Mouse (Mus musculus) brown adipose tissue, adult 24 weeks (tissue): ENCODE measurements around the gene Pfas. TPM values are rescaled to one million over a fixed set of nuclear protein-coding genes. Genes with fewer than 3 reads are reported as not detected.
"Not testable (repeated sequence)": the region's sequence is repeated elsewhere in the genome, so short reads cannot be mapped to it uniquely, and the experiment has no call there.

Experiments
- H3K27ac ChIP-seq: fragments of 200-500 bp; replicated peaks from 2 replicates; pipeline ENCODE4 v1.5.1; 2012; ENCODE audit warnings: low read depth, mild to moderate bottlenecking, low read length
- H3K4me1 ChIP-seq: fragments of 200-500 bp; 2 replicates; pipeline ENCODE4 v1.6.1; 2012; ENCODE audit warnings: low read length, mixed read lengths; ENCODE audit not compliant: control insufficient read depth, insufficient read depth, insufficient read length
- H3K4me3 ChIP-seq: fragments of 200-500 bp; 2 replicates; pipeline ENCODE4 v1.5.1; 2012; ENCODE audit warnings: low read depth, mild to moderate bottlenecking, low read length, moderate library complexity; ENCODE audit not compliant: insufficient read depth
- polyA plus RNA-seq: library from polyadenylated mRNA; stranded (reverse); fragments of >200 nt; gene quantifications from 2 replicates; pipeline ENCODE4 v1.2.4, GENCODE M21; 2012; ENCODE audit not compliant: missing spikeins, insufficient read depth, insufficient read length

The Pfas gene
- polyA plus RNA-seq, 1 experiment: 7.8 TPM

GRCm38 (mm10) chr11:68946806-68947440 is 61.3 kb downstream of the Pfas start:
- no peak overlapping the region for H3K27ac ChIP-seq

GRCm38 (mm10) chr11:68946001-68946400 is 62.3 kb downstream of the Pfas start:
- Histone ChIP-seq H3K4me1 (no peaks in the 10 kb centered on the region), H3K27ac (no peak overlapping the region)

More at GRCm38 (mm10) chr11:68946806-68947440, 61.3 kb downstream of the Pfas start:
- Histone ChIP-seq H3K4me1 (no peaks in the 10 kb centered on the region), H3K4me3 (no peak overlapping the region)

GRCm38 (mm10) chr11:68945245-68945644 is 63.0 kb downstream of the Pfas start:
- Histone ChIP-seq H3K4me3 (no peak overlapping the region), H3K4me1 (peaks cover 4% of the 10 kb centered on the region; the same call in 1 of the 2 replicates), H3K27ac (no peak overlapping the region)

More at GRCm38 (mm10) chr11:68946001-68946400, 62.3 kb downstream of the Pfas start:
- no peak overlapping the region for H3K4me3 ChIP-seq

- Histone ChIP-seq H3K4me1 (peaks cover 4% of the 10 kb centered on the region; the same call in 1 of the 2 replicates), H3K27ac (no peak overlapping the region), H3K4me3 (no peak overlapping the region)
These were observed 65.5 kb downstream of the Pfas start for GRCm38 (mm10) chr11:68942731-68943130.

DNA sequence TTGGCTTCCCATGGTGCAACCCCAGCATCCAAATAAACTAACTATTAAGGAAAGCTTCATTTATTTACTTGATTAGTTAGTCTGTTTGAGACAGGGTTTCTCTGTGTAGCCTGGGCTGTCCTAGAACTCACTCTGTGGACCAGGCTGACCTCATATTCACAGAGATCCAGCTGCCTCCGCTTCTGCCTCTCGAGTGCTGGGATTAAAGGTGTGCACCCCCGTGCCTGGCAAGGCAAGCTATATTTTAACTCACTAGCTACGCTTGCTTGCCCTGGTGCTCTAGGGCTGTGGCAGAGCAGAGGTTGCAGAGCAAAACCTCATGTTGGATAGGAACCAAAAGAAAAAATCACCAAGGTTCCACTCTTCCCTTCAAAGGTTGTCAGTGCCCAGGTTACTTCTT is 67.7 kb downstream of the Pfas start:
- H3K4me1 ChIP-seq: peaks cover 4% of the 10 kb centered on the region; the same call in 1 of the 2 replicates
- no peak overlapping the region for H3K4me3 ChIP-seq
- H3K27ac ChIP-seq: no peak overlapping the region

- Histone ChIP-seq H3K4me3 (peak overlapping the region; percentile 62), H3K27ac (peak overlapping the region; percentile 57), H3K4me1 (peaks cover 4% of the 10 kb centered on the region; the same call in 1 of the 2 replicates)
These were observed 68.6 kb downstream of the Pfas start for GRCm38 (mm10) chr11:68939451-68940304.

DNA sequence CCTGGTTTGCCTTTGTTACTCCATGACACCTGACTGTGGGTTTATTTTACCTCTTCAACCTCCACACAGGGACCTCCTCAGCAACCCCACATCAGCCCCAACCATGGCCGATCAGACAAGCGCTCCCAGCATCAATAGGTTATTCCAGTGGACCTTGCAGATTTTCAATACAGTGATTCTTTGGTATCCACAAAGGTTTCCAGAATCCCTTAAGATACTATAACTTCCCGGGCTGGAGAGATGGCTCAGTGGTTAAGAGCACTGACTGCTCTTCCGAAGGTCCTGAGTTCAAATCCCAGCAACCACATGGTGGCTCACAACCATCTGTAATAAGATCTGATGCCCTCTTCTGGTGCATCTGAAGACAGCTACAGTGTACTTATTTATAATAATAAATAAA is 71.3 kb downstream of the Pfas start:
- not testable (repeated sequence) for H3K27ac ChIP-seq, H3K4me3 ChIP-seq

More for the DNA sequence above, 71.3 kb downstream of the Pfas start:
- not testable (repeated sequence) for H3K4me1 ChIP-seq

Other genes with a start within 250 kb of the Pfas start
- 48.4 and 48.9 TPM in 2 replicates for gene Ndel1, start 136.6 kb downstream of the Pfas start, polyA plus RNA-seq
- not detected in 2 replicates for gene Rnf222, start 119.9 kb downstream of the Pfas start, polyA plus RNA-seq
- gene Rpl26, start 106.9 kb downstream of the Pfas start, polyA plus RNA-seq: 1,653 and 1,681 TPM in 2 replicates
- gene Odf4, start 81.4 kb downstream of the Pfas start, polyA plus RNA-seq: not detected in 2 replicates
- 7.1 and 19.0 TPM in 2 replicates for gene Arhgef15, start 51.0 kb downstream of the Pfas start, polyA plus RNA-seq
- gene Slc25a35, start 40.3 kb downstream of the Pfas start, polyA plus RNA-seq: 170 and 220 TPM in 2 replicates
- gene Rangrf, start 33.3 kb downstream of the Pfas start, polyA plus RNA-seq: 9.0 and 12.7 TPM in 2 replicates
- gene Ctc1, start 7.5 kb upstream of the Pfas start, polyA plus RNA-seq: 6.2 and 11.8 TPM in 2 replicates
- 0.79 TPM in 1 of 2 replicates, not detected in the other for gene Aurkb, start 37.2 kb upstream of the Pfas start, polyA plus RNA-seq
- gene Borcs6, start 51.3 kb upstream of the Pfas start, polyA plus RNA-seq: 8.1 and 8.3 TPM in 2 replicates
- 2.5 and 4.6 TPM in 2 replicates for gene Tmem107, start 62.3 kb upstream of the Pfas start, polyA plus RNA-seq
- gene Vamp2, start 80.0 kb upstream of the Pfas start, polyA plus RNA-seq: 42.0 and 54.9 TPM in 2 replicates
- 7.9 and 15.6 TPM in 2 replicates for gene Per1, start 86.8 kb upstream of the Pfas start, polyA plus RNA-seq
- gene Hes7, start 111.9 kb upstream of the Pfas start, polyA plus RNA-seq: not detected in 2 replicates
- gene 9130213A22Rik, start 114.1 kb upstream of the Pfas start, polyA plus RNA-seq: 0.87 TPM in 1 of 2 replicates, not detected in the other
- gene Aloxe3, start 117.4 kb upstream of the Pfas start, polyA plus RNA-seq: not detected in 2 replicates
- gene Alox12b, start 148.5 kb upstream of the Pfas start, polyA plus RNA-seq: not detected in 2 replicates
- not detected in 2 replicates for gene Alox8, start 189.4 kb upstream of the Pfas start, polyA plus RNA-seq
- gene Gucy2e, start 228.6 kb upstream of the Pfas start, polyA plus RNA-seq: not detected in 2 replicates